Mouse (Mus musculus): ENCODE measurements around the gene Lect2.

GRCm38 (mm10) chr13:56501866-56502420 lies 46.4 kb downstream of the Lect2 start:
- TF ChIP-seq POLR2A (IDR thresholded peaks at IDR 0.05; ENCODE audit: extremely low read depth, insufficient read depth, low read length) = no peak
- TF ChIP-seq CTCF (IDR thresholded peaks at IDR 0.05; ENCODE audit: low read depth, low read length) = no peak

Measured in liver, adult 2 months (tissue).